Mouse (Mus musculus): ENCODE data around the gene Nucb1. TPM values are rescaled to one million over a fixed set of nuclear protein-coding genes. Genes with fewer than 3 reads are reported as not detected.
"Not testable (repeated sequence)": the region's sequence is repeated elsewhere in the genome, so short reads cannot be mapped to it uniquely, and the experiment has no call there.

Gene Nucb1
- polyA plus RNA-seq, 1 experiment from 2014 or later = 113 TPM

- no peak overlapping the region for H3K9ac ChIP-seq (ENCODE audit: low read length)
- no peaks in the 10 kb centered on the region for H3K27me3 ChIP-seq (ENCODE audit: control insufficient read depth, insufficient read depth, low read length)
- DNase-seq (ENCODE audit: low spot score) (no peak), ATAC-seq (ENCODE audit: insufficient read depth, low FRiP score, low TSS enrichment) (no peak)
- H3K27ac ChIP-seq (ENCODE audit: low read depth, low read length) = no peak overlapping the region
- H3K36me3 ChIP-seq (ENCODE audit: control insufficient read depth, insufficient read depth, low read length) = peaks cover 3% of the 10 kb centered on the region; the same call in 1 of the 2 replicates
- no peaks in the 10 kb centered on the region for H3K9me3 ChIP-seq (ENCODE audit: control insufficient read depth, low read length)
- H3K4me2 ChIP-seq (ENCODE audit: low read depth) = no peak overlapping the region
- no peak overlapping the region for H3K4me3 ChIP-seq (ENCODE audit: low read depth, low read length)
- H3K4me1 ChIP-seq (ENCODE audit: control insufficient read depth, insufficient read depth, low read length) = peaks cover 17% of the 10 kb centered on the region
- 93% methylated on average over 12 of the region's 12 CpGs for WGBS
These were observed 45.1 kb downstream of the Nucb1 start for GRCm38 (mm10) chr7:45465112-45465511.

GRCm38 (mm10) chr7:45463987-45464778 is 46.0 kb downstream of the Nucb1 start:
- 92% methylated on average over 7 of the region's 7 CpGs for WGBS
- H3K36me3 ChIP-seq (ENCODE audit: control insufficient read depth, insufficient read depth, low read length) = peaks cover 3% of the 10 kb centered on the region; the same call in 1 of the 2 replicates
- ATAC-seq (ENCODE audit: insufficient read depth, low FRiP score, low TSS enrichment) = no peak

GRCm38 (mm10) chr7:45462868-45463267 is 47.3 kb downstream of the Nucb1 start:
- H3K27me3 ChIP-seq (ENCODE audit: control insufficient read depth, insufficient read depth, low read length); H3K9ac ChIP-seq (ENCODE audit: low read length); ATAC-seq (ENCODE audit: insufficient read depth, low FRiP score, low TSS enrichment); H3K4me3 ChIP-seq (ENCODE audit: low read depth, low read length); H3K9me3 ChIP-seq (ENCODE audit: control insufficient read depth, low read length); H3K27ac ChIP-seq (ENCODE audit: low read depth, low read length); H3K36me3 ChIP-seq (ENCODE audit: control insufficient read depth, insufficient read depth, low read length); H3K4me2 ChIP-seq (ENCODE audit: low read depth); DNase-seq (ENCODE audit: low spot score): not testable (repeated sequence)
- H3K4me1 ChIP-seq (ENCODE audit: control insufficient read depth, insufficient read depth, low read length) = peaks cover 21% of the 10 kb centered on the region
- WGBS = 80% methylated on average over 4 of the region's 4 CpGs

More at GRCm38 (mm10) chr7:45463987-45464778, 46.0 kb downstream of the Nucb1 start:
- Histone ChIP-seq H3K4me1 (ENCODE audit: control insufficient read depth, insufficient read depth, low read length) (peaks cover 17% of the 10 kb centered on the region), H3K27me3 (ENCODE audit: control insufficient read depth, insufficient read depth, low read length) (no peaks in the 10 kb centered on the region), H3K9ac (ENCODE audit: low read length) (no peak overlapping the region), H3K4me2 (ENCODE audit: low read depth) (no peak overlapping the region), H3K9me3 (ENCODE audit: control insufficient read depth, low read length) (no peaks in the 10 kb centered on the region), H3K27ac (ENCODE audit: low read depth, low read length) (no peak overlapping the region), H3K4me3 (ENCODE audit: low read depth, low read length) (no peak overlapping the region)
- DNase-seq (ENCODE audit: low spot score) = no peak

- Histone ChIP-seq H3K9ac (ENCODE audit: low read length) (no peak overlapping the region), H3K27ac (ENCODE audit: low read depth, low read length) (no peak overlapping the region), H3K36me3 (ENCODE audit: control insufficient read depth, insufficient read depth, low read length) (peaks cover 8% of the 10 kb centered on the region), H3K4me1 (ENCODE audit: control insufficient read depth, insufficient read depth, low read length) (peaks cover 27% of the 10 kb centered on the region), H3K27me3 (ENCODE audit: control insufficient read depth, insufficient read depth, low read length) (no peaks in the 10 kb centered on the region), H3K4me3 (ENCODE audit: low read depth, low read length) (no peak overlapping the region), H3K9me3 (ENCODE audit: control insufficient read depth, low read length) (no peaks in the 10 kb centered on the region), H3K4me2 (ENCODE audit: low read depth) (no peak overlapping the region)
- ATAC-seq (ENCODE audit: insufficient read depth, low FRiP score, low TSS enrichment) (no peak), DNase-seq (ENCODE audit: low spot score) (no peak)
- 92% methylated on average over 4 of the region's 4 CpGs for WGBS
These were observed 47.9 kb downstream of the Nucb1 start for GRCm38 (mm10) chr7:45462325-45462724.

GRCm38 (mm10) chr7:45461781-45462180 is 48.4 kb downstream of the Nucb1 start:
- Histone ChIP-seq H3K4me3 (ENCODE audit: low read depth, low read length) (no peak overlapping the region), H3K9ac (ENCODE audit: low read length) (no peak overlapping the region), H3K36me3 (ENCODE audit: control insufficient read depth, insufficient read depth, low read length) (peaks cover 10% of the 10 kb centered on the region), H3K27me3 (ENCODE audit: control insufficient read depth, insufficient read depth, low read length) (no peaks in the 10 kb centered on the region), H3K4me2 (ENCODE audit: low read depth) (no peak overlapping the region), H3K4me1 (ENCODE audit: control insufficient read depth, insufficient read depth, low read length) (peaks cover 31% of the 10 kb centered on the region), H3K9me3 (ENCODE audit: control insufficient read depth, low read length) (no peaks in the 10 kb centered on the region), H3K27ac (ENCODE audit: low read depth, low read length) (no peak overlapping the region; the same call in 1 of the 2 replicates)
- DNase-seq (ENCODE audit: low spot score) (no peak), ATAC-seq (ENCODE audit: insufficient read depth, low FRiP score, low TSS enrichment) (no peak)
- WGBS = 67% methylated on average over 4 of the region's 4 CpGs

GRCm38 (mm10) chr7:45461326-45461725 is 48.9 kb downstream of the Nucb1 start:
- no peak overlapping the region; the same call in 1 of the 2 replicates for H3K4me2 ChIP-seq (ENCODE audit: low read depth)
- DNase-seq (ENCODE audit: low spot score) = no peak
- peaks cover 31% of the 10 kb centered on the region for H3K4me1 ChIP-seq (ENCODE audit: control insufficient read depth, insufficient read depth, low read length)
- H3K36me3 ChIP-seq (ENCODE audit: control insufficient read depth, insufficient read depth, low read length) = peaks cover 10% of the 10 kb centered on the region
- peak overlapping the region; percentile 57; the same call in 1 of the 2 replicates for H3K9ac ChIP-seq (ENCODE audit: low read length)
- no peaks in the 10 kb centered on the region for H3K27me3 ChIP-seq (ENCODE audit: control insufficient read depth, insufficient read depth, low read length)
- peak overlapping the region; percentile 83 for H3K27ac ChIP-seq (ENCODE audit: low read depth, low read length)
- no peaks in the 10 kb centered on the region for H3K9me3 ChIP-seq (ENCODE audit: control insufficient read depth, low read length)
- 56% methylated on average over 5 of the region's 5 CpGs for WGBS
- ATAC-seq (ENCODE audit: insufficient read depth, low FRiP score, low TSS enrichment) = no peak
- no peak overlapping the region for H3K4me3 ChIP-seq (ENCODE audit: low read depth, low read length)

- H3K27me3 ChIP-seq (ENCODE audit: control insufficient read depth, insufficient read depth, low read length) = no peaks in the 10 kb centered on the region
- no peaks in the 10 kb centered on the region for H3K9me3 ChIP-seq (ENCODE audit: control insufficient read depth, low read length)
- peak overlapping the region; percentile 83 for H3K27ac ChIP-seq (ENCODE audit: low read depth, low read length)
- peak overlapping the region; percentile 57 for H3K9ac ChIP-seq (ENCODE audit: low read length)
- peaks cover 26% of the 10 kb centered on the region for H3K4me1 ChIP-seq (ENCODE audit: control insufficient read depth, insufficient read depth, low read length)
- peak overlapping the region; percentile 46; the same call in 1 of the 2 replicates for H3K4me2 ChIP-seq (ENCODE audit: low read depth)
- H3K36me3 ChIP-seq (ENCODE audit: control insufficient read depth, insufficient read depth, low read length) = peaks cover 10% of the 10 kb centered on the region
- H3K4me3 ChIP-seq (ENCODE audit: low read depth, low read length) = no peak overlapping the region; the same call in 1 of the 2 replicates
- WGBS = 32% methylated on average over 13 of the region's 13 CpGs
- DNase-seq (ENCODE audit: low spot score) = peak; percentile 58
- no peak for ATAC-seq (ENCODE audit: insufficient read depth, low FRiP score, low TSS enrichment)
These were observed 49.3 kb downstream of the Nucb1 start for GRCm38 (mm10) chr7:45460860-45461314.

GRCm38 (mm10) chr7:45460377-45460776 is 49.8 kb downstream of the Nucb1 start:
- 78% methylated on average over 7 of the region's 7 CpGs for WGBS
- H3K4me2 ChIP-seq (ENCODE audit: low read depth) = peak overlapping the region; percentile 46
- DNase-seq (ENCODE audit: low spot score) (no peak), ATAC-seq (ENCODE audit: insufficient read depth, low FRiP score, low TSS enrichment) (no peak)
- H3K9me3 ChIP-seq (ENCODE audit: control insufficient read depth, low read length) = no peaks in the 10 kb centered on the region
- peaks cover 10% of the 10 kb centered on the region for H3K36me3 ChIP-seq (ENCODE audit: control insufficient read depth, insufficient read depth, low read length)
- peaks cover 22% of the 10 kb centered on the region for H3K4me1 ChIP-seq (ENCODE audit: control insufficient read depth, insufficient read depth, low read length)
- H3K4me3 ChIP-seq (ENCODE audit: low read depth, low read length) = peak overlapping the region; percentile 73; the same call in 1 of the 2 replicates
- peak overlapping the region; percentile 83 for H3K27ac ChIP-seq (ENCODE audit: low read depth, low read length)
- H3K9ac ChIP-seq (ENCODE audit: low read length) = peak overlapping the region; percentile 57
- no peaks in the 10 kb centered on the region for H3K27me3 ChIP-seq (ENCODE audit: control insufficient read depth, insufficient read depth, low read length)

Measured in neural tube, embryonic 11.5 days (tissue).